Mouse (Mus musculus): ENCODE results near the gene Atox1.

GRCm38 (mm10) chr11:55460559-55461018 is 450 bp downstream of the Atox1 start:
- TF ChIP-seq CTCF (conservative IDR thresholded peaks at IDR 0.05; ENCODE audit: insufficient read depth, insufficient read length, low read depth, low read length) (peak; percentile 50), POLR2A (IDR thresholded peaks at IDR 0.05; ENCODE audit: low read depth, low read length) (no peak)
